Mouse (Mus musculus) myocyte (in vitro differentiated cells): ENCODE data around the gene Agap2. TPM values are rescaled to one million over a fixed set of nuclear protein-coding genes. Genes with fewer than 3 reads are reported as not detected.

Source experiments
- H3K27me3 ChIP-seq: one replicate; pipeline ENCODE4 v1.6.1; 2011; ENCODE audit not compliant: control insufficient read depth, insufficient read depth, insufficient read length
- H3K36me3 ChIP-seq: one replicate; pipeline ENCODE4 v1.6.1; 2011; ENCODE audit not compliant: control insufficient read depth, insufficient read depth
- H3K4me2 ChIP-seq: one replicate; pipeline ENCODE4 v1.6.1; 2011; ENCODE audit warnings: low read depth, control low read depth
- H3K4me3 ChIP-seq: one replicate; pipeline ENCODE4 v1.5.1; 2011; ENCODE audit warnings: mild to moderate bottlenecking, control low read depth, moderate library complexity
- H3K79me2 ChIP-seq: one replicate; pipeline ENCODE4 v1.6.1; 2011; ENCODE audit not compliant: control insufficient read depth, insufficient read depth
- H3ac ChIP-seq: one replicate; pipeline ENCODE4 v1.6.1; 2011; ENCODE audit not compliant: control insufficient read depth, insufficient read length
- CEBPB ChIP-seq: IDR thresholded peaks from 2 replicates; pipeline ENCODE4 v1.6.1; 2011; ENCODE audit warnings: mild to moderate bottlenecking, moderate library complexity; ENCODE audit not compliant: poor library complexity, insufficient read depth, severe bottlenecking
- E2F4 ChIP-seq: IDR thresholded peaks from one replicate; pipeline ENCODE4 v1.6.1; 2011; ENCODE audit warnings: mild to moderate bottlenecking, control low read depth, moderate library complexity; ENCODE audit not compliant: insufficient read depth
- MAX ChIP-seq: IDR thresholded peaks from one replicate; pipeline ENCODE4 v1.6.1; 2011; ENCODE audit warnings: low read depth, mild to moderate bottlenecking, control low read depth
- MYOD1 ChIP-seq, 3 experiments: IDR thresholded peaks; one replicate each; pipeline ENCODE4 v1.6.1; 2011; ENCODE audit warnings: control low read depth in 2 of 3, low read depth in 2 of 3, mild to moderate bottlenecking in 2 of 3, moderate library complexity in 1 of 3; ENCODE audit not compliant: insufficient read length in 2 of 3, control insufficient read depth in 1 of 3
- MYOG ChIP-seq, 3 experiments: IDR thresholded peaks; one replicate each; pipeline ENCODE4 v1.6.1; 2011; ENCODE audit warnings: control low read depth in 2 of 3, low read depth in 2 of 3, mild to moderate bottlenecking in 2 of 3; ENCODE audit not compliant: insufficient read length in 2 of 3, control insufficient read depth in 1 of 3, insufficient read depth in 1 of 3
- POLR2A ChIP-seq: IDR thresholded peaks from one replicate; pipeline ENCODE4 v1.6.1; 2011; ENCODE audit warnings: low read depth, mild to moderate bottlenecking, control low read depth, moderate library complexity; ENCODE audit not compliant: insufficient read length
- POLR2AphosphoS2 ChIP-seq: IDR thresholded peaks from one replicate; pipeline ENCODE4 v1.6.1; 2011; ENCODE audit warnings: low read depth, control low read depth; ENCODE audit not compliant: insufficient read length
- REST ChIP-seq: IDR thresholded peaks from one replicate; pipeline ENCODE4 v1.6.1; 2011; ENCODE audit warnings: mild to moderate bottlenecking, control low read depth, moderate library complexity; ENCODE audit not compliant: insufficient read depth, insufficient read length
- SRF ChIP-seq: IDR thresholded peaks from one replicate; pipeline ENCODE4 v1.6.1; 2011; ENCODE audit warnings: low read depth; ENCODE audit not compliant: control insufficient read depth, insufficient read length
- TCF12 ChIP-seq: IDR thresholded peaks from one replicate; pipeline ENCODE4 v1.6.1; 2011; ENCODE audit warnings: mild to moderate bottlenecking, control low read depth; ENCODE audit not compliant: poor library complexity, insufficient read depth, severe bottlenecking
- TCF3 ChIP-seq: IDR thresholded peaks from one replicate; pipeline ENCODE4 v1.6.1; 2011; ENCODE audit warnings: low read depth, control low read depth; ENCODE audit not compliant: insufficient read length
- USF1 ChIP-seq: IDR thresholded peaks from one replicate; pipeline ENCODE4 v1.6.1; 2011; ENCODE audit warnings: low read depth, mild to moderate bottlenecking, control low read depth, moderate library complexity
- polyA plus RNA-seq: library from polyadenylated mRNA; unstranded; fragments of >200 nt; fragmentation: generic; extraction: Trizol; gene quantifications from one replicate; pipeline ENCODE4 v1.2.1, GENCODE M21; 2012; ENCODE audit warnings: missing spikeins

Agap2 gene
- polyA plus RNA-seq: 1.2 TPM

DNA sequence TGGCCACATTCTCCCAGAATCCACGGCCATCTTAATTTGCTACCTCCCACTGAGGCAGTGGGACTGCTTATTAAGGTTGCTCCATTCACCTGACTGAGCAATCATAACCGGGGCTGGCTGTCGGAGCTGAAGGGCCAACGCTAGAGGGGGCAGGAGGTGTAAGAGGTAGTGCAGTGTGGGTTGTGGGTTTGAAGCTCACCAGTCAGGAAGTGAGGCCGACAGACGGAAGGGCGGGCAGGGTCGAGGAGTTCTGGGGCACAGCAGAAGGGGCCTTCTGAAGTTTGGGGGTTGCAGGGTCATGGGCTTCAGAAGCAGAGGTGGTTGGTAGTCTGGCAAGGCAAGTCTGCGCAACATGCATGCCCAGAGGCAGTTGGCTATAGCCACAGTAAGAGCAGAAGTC is at the start of gene Agap2:
Agap2 (plus strand) TSS at position 205 of the 400 bp plus-strand sequence.
- Histone ChIP-seq H3K27me3 (peaks cover 8% of the 10 kb centered on the region), H3K4me2 (no peak within 1 kb of the TSS), H3K4me3 (no peak within 1 kb of the TSS), H3ac (no peak within 1 kb of the TSS), H3K36me3 (no peaks in the 10 kb centered on the region), H3K79me2 (peaks cover under 1% of the 10 kb centered on the region)
- no peak for TF ChIP-seq POLR2A
- TF ChIP-seq MAX: no peak
- no peak for TF ChIP-seq SRF
- no peak for TF ChIP-seq MYOD1 (IDR thresholded peaks at IDR 0.05; ENCODE audit: control insufficient read depth in 1 of 3, insufficient read length in 2 of 3, low read depth in 2 of 3)
- no peak for TF ChIP-seq CEBPB
- TF ChIP-seq TCF12: no peak
- TF ChIP-seq POLR2AphosphoS2: no peak
- no peak for TF ChIP-seq MYOG (IDR thresholded peaks at IDR 0.05; ENCODE audit: control insufficient read depth in 1 of 3, insufficient read depth in 1 of 3, insufficient read length in 2 of 3, low read depth in 2 of 3)
- TF ChIP-seq TCF3: no peak
- TF ChIP-seq USF1: no peak
- no peak for TF ChIP-seq REST
- no peak for TF ChIP-seq E2F4

DNA sequence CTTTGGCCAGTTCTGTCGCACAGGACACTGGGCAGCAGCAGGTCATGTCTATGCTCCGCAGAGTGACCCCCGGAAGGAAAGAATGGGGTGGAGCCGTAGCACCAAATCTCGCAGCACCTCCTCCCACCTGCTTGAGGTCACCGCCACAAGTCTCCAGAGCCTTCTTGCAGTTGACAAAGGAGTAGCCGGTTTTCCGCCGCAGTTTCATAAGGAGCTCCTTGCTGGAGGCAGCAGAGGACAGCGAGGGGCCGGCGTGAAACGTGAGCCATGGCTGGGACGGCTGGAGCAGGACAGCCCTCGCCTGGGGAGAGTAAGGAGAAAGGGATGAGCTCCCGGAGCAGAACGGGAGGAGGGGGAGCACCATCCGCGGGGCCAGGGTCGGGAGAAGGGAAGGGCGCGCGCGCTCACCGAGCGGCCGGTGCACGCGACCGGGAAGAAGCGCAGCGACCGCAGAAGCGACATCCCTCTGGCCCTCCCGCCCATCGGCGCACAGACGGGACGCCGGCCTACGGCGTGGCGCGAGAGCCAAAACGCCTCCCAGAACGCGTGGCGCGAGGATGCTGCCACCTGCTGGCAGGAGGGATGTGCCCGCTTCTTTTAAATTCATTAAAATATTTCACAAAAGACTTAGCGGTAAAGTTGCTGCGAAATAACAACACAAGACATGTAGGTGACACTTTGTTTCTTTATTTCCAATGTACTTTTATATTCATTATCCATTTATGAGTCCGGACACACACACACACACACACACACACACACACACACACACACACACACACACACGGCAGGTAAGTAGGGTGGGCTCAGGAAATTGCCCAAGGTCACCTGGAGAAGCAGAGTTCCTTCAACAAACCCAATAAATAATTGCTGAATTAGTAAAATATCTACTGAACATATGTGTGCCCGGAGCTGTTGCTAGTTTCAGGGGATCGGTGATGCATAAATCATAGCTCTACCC is 44.5 kb upstream of the Agap2 start, which contains the start of gene Tsfm:
Tsfm (minus strand) TSS at position 505 of the 961 bp plus-strand sequence.
- TF ChIP-seq MAX (no peak), MYOG (IDR thresholded peaks at IDR 0.05; ENCODE audit: control insufficient read depth in 1 of 3, insufficient read depth in 1 of 3, insufficient read length in 2 of 3, low read depth in 2 of 3) (peak in 1 of 3 experiments; percentile 28), POLR2A (peak; percentile 88), MYOD1 (IDR thresholded peaks at IDR 0.05; ENCODE audit: control insufficient read depth in 1 of 3, insufficient read length in 2 of 3, low read depth in 2 of 3) (peak in 1 of 3 experiments; percentile 2), REST (no peak), E2F4 (peak; percentile 32), POLR2AphosphoS2 (peak; percentile 86), SRF (peak; percentile 45)
- peak within 1 kb of the TSS; percentile 70 for H3K4me3 ChIP-seq
- peaks cover 7% of the 10 kb centered on the region for H3K36me3 ChIP-seq
- peak within 1 kb of the TSS; percentile 54 for H3ac ChIP-seq
- no peaks in the 10 kb centered on the region for H3K79me2 ChIP-seq
- no peaks in the 10 kb centered on the region for H3K27me3 ChIP-seq
- peak within 1 kb of the TSS; percentile 92 for H3K4me2 ChIP-seq

DNA sequence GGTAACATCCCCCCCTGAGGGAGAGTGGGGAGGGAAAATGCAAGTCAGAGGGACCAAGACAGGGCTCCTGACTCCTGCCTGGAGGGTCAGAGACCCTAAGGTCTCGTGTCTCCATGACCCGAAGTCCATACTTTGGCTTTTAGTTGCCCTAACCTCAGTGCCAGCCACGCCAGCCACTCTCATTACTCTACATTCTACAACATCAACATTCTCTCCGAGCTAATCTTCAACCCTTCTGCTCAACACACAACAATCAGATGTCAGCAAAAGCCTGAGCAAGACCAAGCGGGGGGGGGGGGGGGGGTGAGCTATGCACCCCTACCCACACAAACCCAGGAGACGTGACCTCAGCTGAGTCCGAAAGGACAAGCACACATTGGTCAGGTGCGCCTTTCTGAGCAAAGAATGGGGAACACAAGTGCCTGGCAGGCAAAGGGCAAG is 41.8 kb upstream of the Agap2 start:
- Histone ChIP-seq H3K36me3 (no peaks in the 10 kb centered on the region), H3K79me2 (no peaks in the 10 kb centered on the region), H3K4me2 (no peak overlapping the region), H3K27me3 (no peaks in the 10 kb centered on the region), H3ac (no peak overlapping the region), H3K4me3 (no peak overlapping the region)
- TF ChIP-seq TCF3: no peak
- TF ChIP-seq MYOG (IDR thresholded peaks at IDR 0.05; ENCODE audit: control insufficient read depth in 1 of 3, insufficient read depth in 1 of 3, insufficient read length in 2 of 3, low read depth in 2 of 3): no peak
- TF ChIP-seq POLR2A: no peak
- no peak for TF ChIP-seq POLR2AphosphoS2
- no peak for TF ChIP-seq SRF
- no peak for TF ChIP-seq E2F4
- TF ChIP-seq MAX: no peak
- no peak for TF ChIP-seq CEBPB
- no peak for TF ChIP-seq REST
- TF ChIP-seq MYOD1 (IDR thresholded peaks at IDR 0.05; ENCODE audit: control insufficient read depth in 1 of 3, insufficient read length in 2 of 3, low read depth in 2 of 3): no peak
- TF ChIP-seq USF1: no peak
- TF ChIP-seq TCF12: no peak

DNA sequence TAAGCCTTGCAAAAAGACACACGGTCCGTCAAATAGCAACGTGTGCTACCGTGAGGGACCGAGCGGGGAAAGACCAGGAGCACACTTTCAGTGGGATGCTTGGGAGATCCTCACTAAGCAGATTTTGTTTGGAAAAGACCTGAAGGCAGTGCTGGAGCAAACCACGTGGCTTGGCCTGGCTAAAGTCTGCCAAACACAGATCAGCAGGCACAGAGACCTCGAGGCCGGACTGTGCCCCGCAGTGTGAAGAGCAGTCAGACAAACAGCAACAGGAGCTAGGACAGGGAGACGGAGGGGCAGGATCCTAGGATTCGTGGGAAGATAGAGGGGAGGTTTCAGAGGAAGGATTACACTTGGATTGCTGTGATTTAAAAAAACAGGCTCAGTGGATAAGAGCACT is 38.8 kb upstream of the Agap2 start:
- Histone ChIP-seq H3K4me3 (no peak overlapping the region), H3K4me2 (no peak overlapping the region), H3K79me2 (no peaks in the 10 kb centered on the region), H3K27me3 (no peaks in the 10 kb centered on the region), H3ac (no peak overlapping the region), H3K36me3 (no peaks in the 10 kb centered on the region)
- TF ChIP-seq SRF: no peak
- TF ChIP-seq USF1: no peak
- TF ChIP-seq MAX: no peak
- no peak for TF ChIP-seq E2F4
